Comparison of ENCODE assay signal across 8 mouse cellular contexts in the genomic region with DNA sequence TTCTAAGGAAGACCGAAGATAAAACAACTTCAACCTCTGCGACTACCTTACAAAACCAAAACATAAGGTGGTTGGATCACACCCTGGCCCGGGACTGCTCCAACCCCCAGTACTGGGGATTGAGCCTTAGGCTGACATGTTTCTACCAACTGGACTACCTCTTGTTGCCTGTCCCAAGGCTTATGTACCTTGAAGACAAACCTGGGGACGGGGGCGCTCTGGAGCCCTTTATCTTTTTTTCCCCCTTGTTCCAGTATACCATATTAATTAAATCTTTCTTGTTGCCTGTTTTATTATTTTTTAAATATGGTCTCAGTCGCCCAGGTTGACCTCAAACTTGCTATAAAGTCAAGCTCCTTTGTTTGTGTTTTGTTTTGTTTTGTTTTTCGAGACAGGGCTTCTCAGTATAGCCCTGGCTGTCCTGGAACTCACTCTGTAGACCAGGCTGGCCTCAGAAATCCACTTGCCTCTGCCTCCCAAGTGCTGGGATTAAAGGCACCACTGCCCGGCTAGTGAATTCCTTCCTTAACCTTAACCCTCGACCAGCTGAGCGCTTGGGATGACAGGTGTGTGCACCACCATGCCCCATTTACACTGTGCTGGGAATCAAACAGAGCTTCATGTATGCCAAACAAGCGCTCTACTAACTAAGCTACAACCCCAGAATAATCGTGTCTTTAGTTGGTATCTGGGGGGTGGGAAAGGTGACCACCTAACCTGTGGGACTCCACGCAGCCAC. TPM values are rescaled to one million over a fixed set of nuclear protein-coding genes. Genes with fewer than 3 reads are reported as not detected.
DNase-seq lines count a peak whose midpoint lies in the region; ATAC-seq and TF ChIP-seq lines count a peak whose summit lies in the region.

No protein-coding gene starts in this region.

- no peaks in the 10 kb centered on the region for H3K27me3 ChIP-seq in lung, embryonic 14.5 days (ENCODE audit: insufficient read depth, low read length)
- H3K27me3 ChIP-seq in embryonic facial prominence, embryonic 15.5 days = no peaks in the 10 kb centered on the region
- H3K27me3 ChIP-seq in limb, embryonic 11.5 days (ENCODE audit: control insufficient read depth, insufficient read depth, low read length) = no peaks in the 10 kb centered on the region

- H3K9ac ChIP-seq in lung, embryonic 14.5 days = peak overlapping the region; percentile 91
- H3K9ac ChIP-seq in embryonic facial prominence, embryonic 15.5 days = peak overlapping the region; percentile 96
- H3K9ac ChIP-seq in limb, embryonic 11.5 days (ENCODE audit: low read length) = peak overlapping the region; percentile 95

- peak overlapping the region; percentile 96 for H3K4me2 ChIP-seq in lung, embryonic 14.5 days
- H3K4me2 ChIP-seq in embryonic facial prominence, embryonic 15.5 days (replicated peaks) = peak overlapping the region; percentile 97
- H3K4me2 ChIP-seq in limb, embryonic 11.5 days (ENCODE audit: low read depth, severe bottlenecking) = peak overlapping the region; percentile 99

- H3K36me3 ChIP-seq in lung, embryonic 14.5 days (ENCODE audit: insufficient read depth) = peaks cover 35% of the 10 kb centered on the region
- H3K36me3 ChIP-seq in embryonic facial prominence, embryonic 15.5 days = peaks cover 35% of the 10 kb centered on the region
- H3K36me3 ChIP-seq in limb, embryonic 11.5 days (ENCODE audit: control insufficient read depth, insufficient read depth, low read length) = peaks cover 6% of the 10 kb centered on the region; the same call in 1 of the 2 replicates

- 28% methylated on average over 13 of the region's 13 CpGs for WGBS in lung, embryonic 14.5 days
- 26% methylated on average over 13 of the region's 13 CpGs for WGBS in embryonic facial prominence, embryonic 15.5 days
- WGBS in limb, embryonic 11.5 days = 29% methylated on average over 13 of the region's 13 CpGs

- no peaks in the 10 kb centered on the region for H3K9me3 ChIP-seq in lung, embryonic 14.5 days (ENCODE audit: low read depth, low read length)
- no peaks in the 10 kb centered on the region for H3K9me3 ChIP-seq in embryonic facial prominence, embryonic 15.5 days (replicated peaks)
- no peaks in the 10 kb centered on the region for H3K9me3 ChIP-seq in limb, embryonic 11.5 days (ENCODE audit: control insufficient read depth, low read length)

- TF ChIP-seq CTCF in lung, embryonic 14.5 days (IDR thresholded peaks at IDR 0.05; ENCODE audit: low read depth) = no peak

- peak; percentile 50 for ATAC-seq in lung, embryonic 14.5 days (ENCODE audit: insufficient read depth)
- ATAC-seq in embryonic facial prominence, embryonic 15.5 days (ENCODE audit: insufficient number of reproducible peaks, low FRiP score, low TSS enrichment, low read depth) = peak; percentile 8
- ATAC-seq in limb, embryonic 11.5 days (ENCODE audit: insufficient number of reproducible peaks, low FRiP score, low TSS enrichment, low read depth) = peak; percentile 11; the same call in 1 of the 2 replicates
- ATAC-seq in neutrophil, adult 5-6 weeks (ENCODE audit: extremely low read depth, insufficient number of reproducible peaks, low FRiP score, poor library complexity, severe bottlenecking) = 0 out of 2 replicates have a peak, but pooled peaks have one; percentile 9

- peak overlapping the region; percentile 99 for H3K4me3 ChIP-seq in lung, embryonic 14.5 days (ENCODE audit: low read depth, low read length)
- H3K4me3 ChIP-seq in embryonic facial prominence, embryonic 15.5 days (replicated peaks) = peak overlapping the region; percentile 99
- peak overlapping the region; percentile 99 for H3K4me3 ChIP-seq in limb, embryonic 11.5 days (ENCODE audit: low read depth, low read length)

- H3K27ac ChIP-seq in lung, embryonic 14.5 days (ENCODE audit: low read depth) = 0 out of 2 replicates have a peak overlapping the region, but pooled peaks have one; percentile 42
- no peak overlapping the region; the same call in 1 of the 2 replicates for H3K27ac ChIP-seq in embryonic facial prominence, embryonic 15.5 days (replicated peaks)
- peak overlapping the region; percentile 36; the same call in 1 of the 2 replicates for H3K27ac ChIP-seq in limb, embryonic 11.5 days (replicated peaks; ENCODE audit: low read depth, low read length)

- no peak for DNase-seq in lung, embryonic 14.5 days
- no peak for DNase-seq in lung, postnatal 36 days
- DNase-seq in limb, embryonic 11.5 days (ENCODE audit: low spot score) = no peak
- DNase-seq in urinary bladder, postnatal 4 days (ENCODE audit: low spot score in 2 of 2) = no peak
- DNase-seq in adrenal gland, adult (ENCODE audit: inconsistent age in 2 of 2, low spot score in 1 of 2) = no peak
- DNase-seq in adipocyte (ENCODE audit: low spot score) = no peak

- peaks cover 12% of the 10 kb centered on the region for H3K4me1 ChIP-seq in lung, embryonic 14.5 days (ENCODE audit: insufficient read depth)
- H3K4me1 ChIP-seq in embryonic facial prominence, embryonic 15.5 days = peaks cover 26% of the 10 kb centered on the region
- H3K4me1 ChIP-seq in limb, embryonic 11.5 days (ENCODE audit: control insufficient read depth, insufficient read depth, low read length) = peaks cover 11% of the 10 kb centered on the region

RNA-seq across cellular contexts. Expression of a gene that starts 0.5 kb away (rescaled TPM):
- 13.2 and 13.6 TPM in 2 replicates for polyA plus RNA-seq in lung, embryonic 14.5 days (2014; fragmentation: Nextera tagmentation; extraction: Ambion mirVana)
- polyA plus RNA-seq in embryonic facial prominence, embryonic 15.5 days (2015; fragmentation: Nextera tagmentation; extraction: Ambion mirVana) = 21.3 and 23.1 TPM in 2 replicates
- 14.9 and 16.0 TPM in 2 replicates for polyA plus RNA-seq in limb, embryonic 11.5 days (2014; fragmentation: Nextera tagmentation; extraction: Ambion mirVana)
- 42.6 and 43.4 TPM in 2 replicates for total RNA-seq in neutrophil, adult 5-6 weeks (2017)

RNA-seq across cellular contexts. Expression of a gene that starts 15.0 kb away (rescaled TPM):
- polyA plus RNA-seq in lung, embryonic 14.5 days (2014; fragmentation: Nextera tagmentation; extraction: Ambion mirVana) = 33.3 and 37.2 TPM in 2 replicates
- polyA plus RNA-seq in embryonic facial prominence, embryonic 15.5 days (2015; fragmentation: Nextera tagmentation; extraction: Ambion mirVana) = 28.4 TPM in 2 replicates
- 9.1 and 9.6 TPM in 2 replicates for polyA plus RNA-seq in limb, embryonic 11.5 days (2014; fragmentation: Nextera tagmentation; extraction: Ambion mirVana)
- total RNA-seq in neutrophil, adult 5-6 weeks (2017) = 0.23 and 0.37 TPM in 2 replicates

RNA-seq across cellular contexts. Expression of a gene that starts 31.4 kb away (rescaled TPM):
- polyA plus RNA-seq in lung, embryonic 14.5 days (2014; fragmentation: Nextera tagmentation; extraction: Ambion mirVana) = 0.08 TPM in 1 of 2 replicates, not detected in the other
- polyA plus RNA-seq in embryonic facial prominence, embryonic 15.5 days (2015; fragmentation: Nextera tagmentation; extraction: Ambion mirVana) = 0.15 and 0.20 TPM in 2 replicates
- not detected in 2 replicates for polyA plus RNA-seq in limb, embryonic 11.5 days (2014; fragmentation: Nextera tagmentation; extraction: Ambion mirVana)
- not detected in 2 replicates for total RNA-seq in neutrophil, adult 5-6 weeks (2017)

RNA-seq across cellular contexts. Expression of a gene that starts 36.1 kb away (rescaled TPM):
- 18.9 and 21.4 TPM in 2 replicates for polyA plus RNA-seq in lung, embryonic 14.5 days (2014; fragmentation: Nextera tagmentation; extraction: Ambion mirVana)
- 14.9 and 16.1 TPM in 2 replicates for polyA plus RNA-seq in embryonic facial prominence, embryonic 15.5 days (2015; fragmentation: Nextera tagmentation; extraction: Ambion mirVana)
- polyA plus RNA-seq in limb, embryonic 11.5 days (2014; fragmentation: Nextera tagmentation; extraction: Ambion mirVana) = 19.3 and 19.7 TPM in 2 replicates
- total RNA-seq in neutrophil, adult 5-6 weeks (2017) = 12.2 and 12.5 TPM in 2 replicates

RNA-seq across cellular contexts. Expression of a gene that starts 36.1 kb away (rescaled TPM):
- polyA plus RNA-seq in lung, embryonic 14.5 days (2014; fragmentation: Nextera tagmentation; extraction: Ambion mirVana) = 11.1 and 12.4 TPM in 2 replicates
- polyA plus RNA-seq in embryonic facial prominence, embryonic 15.5 days (2015; fragmentation: Nextera tagmentation; extraction: Ambion mirVana) = 12.7 and 15.0 TPM in 2 replicates
- polyA plus RNA-seq in limb, embryonic 11.5 days (2014; fragmentation: Nextera tagmentation; extraction: Ambion mirVana) = 12.8 and 14.1 TPM in 2 replicates
- total RNA-seq in neutrophil, adult 5-6 weeks (2017) = 11.4 and 16.8 TPM in 2 replicates
